ENCODE assay signal across 13 mouse cellular contexts in the genomic region with DNA sequence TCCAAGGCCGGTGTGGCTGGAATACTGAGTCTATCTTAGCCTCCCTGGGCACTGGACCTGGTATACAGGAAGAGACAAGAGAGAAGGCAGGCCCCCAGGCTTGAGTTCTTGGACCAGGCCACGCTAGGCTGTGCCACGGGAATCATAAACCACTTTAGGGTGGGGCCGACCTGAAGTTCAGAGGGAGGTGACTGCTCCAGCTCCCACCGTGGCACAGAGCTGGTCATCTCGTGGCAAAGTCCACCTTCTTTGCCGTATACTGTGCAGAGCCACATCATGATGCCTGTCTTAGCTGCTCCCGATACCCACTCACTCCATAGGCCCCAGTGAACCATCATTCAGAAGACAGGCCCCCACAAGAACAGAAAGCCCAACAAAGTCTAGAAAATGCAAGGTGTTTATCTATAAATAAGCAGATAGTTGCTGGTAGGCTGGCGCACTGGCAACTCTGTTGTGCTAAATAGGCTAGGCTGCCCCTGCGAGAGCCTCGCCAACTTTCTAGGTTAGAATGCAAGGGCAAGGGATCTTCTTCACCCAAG. TPM values are rescaled to one million over a fixed set of nuclear protein-coding genes. Genes with fewer than 3 reads are reported as not detected.
DNase-seq lines count a peak whose midpoint lies in the region; ATAC-seq lines count a peak whose summit lies in the region.
"Had no signal": no experiment of that assay in that cellular context is flagged by ENCODE, and none has a peak within 500 bp of the region (broad histone marks: within the 10 kb centered on the region; RNA-seq: fewer than 3 reads in every experiment).

No protein-coding gene starts in this region.

- H3K4me1 ChIP-seq in lung, embryonic 15.5 days, result peaks cover 14% of the 10 kb centered on the region
- H3K4me1 ChIP-seq in limb, embryonic 10.5 days, result peaks cover 24% of the 10 kb centered on the region

- no peak overlapping the region for H3K4me3 ChIP-seq in lung, embryonic 15.5 days
- H3K4me3 ChIP-seq in limb, embryonic 10.5 days, result no peak overlapping the region

- H3K9ac ChIP-seq in lung, embryonic 15.5 days, result no peak overlapping the region
- H3K9ac ChIP-seq: forebrain, postnatal 0 days had no signal

- no peak for DNase-seq in lung, postnatal 14 days
- DNase-seq in limb, embryonic 10.5 days (ENCODE audit: low spot score), result no peak
- DNase-seq in spleen, postnatal 4 days (ENCODE audit: low spot score in 2 of 2), result peak; percentile 63 to 80
- DNase-seq in frontal cortex, postnatal 10 days (ENCODE audit: low spot score in 2 of 2), result no peak
- DNase-seq in thymus, postnatal 36 days, result no peak
- DNase-seq: adrenal gland, postnatal 36 days; cerebellum, postnatal 25 days; forebrain, postnatal 0 days; midbrain, embryonic 14.5 days had no signal

- no peak overlapping the region for H3K4me2 ChIP-seq in lung, embryonic 15.5 days

- no peaks in the 10 kb centered on the region for H3K27me3 ChIP-seq in lung, embryonic 15.5 days
- H3K27me3 ChIP-seq in limb, embryonic 10.5 days (ENCODE audit: low read depth, poor library complexity, severe bottlenecking), result no peaks in the 10 kb centered on the region

- no peaks in the 10 kb centered on the region for H3K9me3 ChIP-seq in lung, embryonic 15.5 days
- no peaks in the 10 kb centered on the region for H3K9me3 ChIP-seq in limb, embryonic 10.5 days (replicated peaks)

- no peak for ATAC-seq in lung, embryonic 15.5 days (ENCODE audit: borderline replicate concordance, extremely low read depth, low FRiP score, low TSS enrichment)
- ATAC-seq in erythroblast, adult 5-6 weeks (replicated peaks; ENCODE audit: low FRiP score, poor library complexity, severe bottlenecking), result peak; percentile 24

- WGBS in lung, embryonic 15.5 days, result 79% methylated on average over 11 of the region's 11 CpGs
- WGBS in limb, embryonic 10.5 days, result 90% methylated on average over 11 of the region's 11 CpGs

- peak overlapping the region; percentile 51; the same call in 1 of the 2 replicates for H3K27ac ChIP-seq in lung, embryonic 15.5 days
- peak overlapping the region; percentile 59 for H3K27ac ChIP-seq in limb, embryonic 10.5 days

- H3K36me3 ChIP-seq in lung, embryonic 15.5 days, result peaks cover 18% of the 10 kb centered on the region
- H3K36me3 ChIP-seq in limb, embryonic 10.5 days, result peaks cover 18% of the 10 kb centered on the region

RNA-seq across cellular contexts. Expression of a gene that starts 13.3 kb away (rescaled TPM):
- 14.1 and 15.3 TPM in 2 replicates for polyA plus RNA-seq in lung, embryonic 15.5 days (2015; fragmentation: Nextera tagmentation; extraction: Ambion mirVana)
- total RNA-seq in erythroblast, adult 5-6 weeks (2015; ENCODE audit: low replicate concordance), result 72.4 and 83.0 TPM in 2 replicates
- total RNA-seq in erythroblast, adult 5-6 weeks (2017; ENCODE audit: low replicate concordance), result 147 and 218 TPM in 2 replicates
- polyA plus RNA-seq in limb, embryonic 10.5 days (2016; fragmentation: Nextera tagmentation; extraction: Ambion mirVana), result 7.1 and 8.1 TPM in 2 replicates

RNA-seq across cellular contexts. Expression of a gene that starts 15.1 kb away (rescaled TPM):
- 12.5 and 13.2 TPM in 2 replicates for polyA plus RNA-seq in lung, embryonic 15.5 days (2015; fragmentation: Nextera tagmentation; extraction: Ambion mirVana)
- total RNA-seq in erythroblast, adult 5-6 weeks (2015; ENCODE audit: low replicate concordance), result not detected in 2 replicates
- total RNA-seq in erythroblast, adult 5-6 weeks (2017; ENCODE audit: low replicate concordance), result 0.14 TPM in 1 of 2 replicates, not detected in the other
- polyA plus RNA-seq in limb, embryonic 10.5 days (2016; fragmentation: Nextera tagmentation; extraction: Ambion mirVana), result 2.1 and 2.2 TPM in 2 replicates

RNA-seq across cellular contexts. Expression of a gene that starts 21.6 kb away (rescaled TPM):
- not detected in 2 replicates for polyA plus RNA-seq in lung, embryonic 15.5 days (2015; fragmentation: Nextera tagmentation; extraction: Ambion mirVana)
- not detected in 2 replicates for total RNA-seq in erythroblast, adult 5-6 weeks (2015; ENCODE audit: low replicate concordance)
- total RNA-seq in erythroblast, adult 5-6 weeks (2017; ENCODE audit: low replicate concordance), result not detected in 2 replicates
- not detected in 2 replicates for polyA plus RNA-seq in limb, embryonic 10.5 days (2016; fragmentation: Nextera tagmentation; extraction: Ambion mirVana)
- total RNA-seq: adrenal gland, postnatal 36 days; forebrain, postnatal 0 days; hematopoietic stem cell, adult 5-6 weeks; left cerebral cortex, postnatal 14 days had no signal
- polyA plus RNA-seq: forebrain, postnatal 0 days had no signal

RNA-seq across cellular contexts. Expression of a gene that starts 22.0 kb away (rescaled TPM):
- polyA plus RNA-seq in lung, embryonic 15.5 days (2015; fragmentation: Nextera tagmentation; extraction: Ambion mirVana), result 73.9 and 76.8 TPM in 2 replicates
- total RNA-seq in erythroblast, adult 5-6 weeks (2015; ENCODE audit: low replicate concordance), result 4.0 and 6.0 TPM in 2 replicates
- 4.3 and 6.1 TPM in 2 replicates for total RNA-seq in erythroblast, adult 5-6 weeks (2017; ENCODE audit: low replicate concordance)
- polyA plus RNA-seq in limb, embryonic 10.5 days (2016; fragmentation: Nextera tagmentation; extraction: Ambion mirVana), result 89.9 and 116 TPM in 2 replicates

RNA-seq across cellular contexts. Expression of a gene that starts 29.2 kb away (rescaled TPM):
- 22.8 and 24.7 TPM in 2 replicates for polyA plus RNA-seq in lung, embryonic 15.5 days (2015; fragmentation: Nextera tagmentation; extraction: Ambion mirVana)
- 21.3 and 30.7 TPM in 2 replicates for total RNA-seq in erythroblast, adult 5-6 weeks (2015; ENCODE audit: low replicate concordance)
- 10.9 and 28.0 TPM in 2 replicates for total RNA-seq in erythroblast, adult 5-6 weeks (2017; ENCODE audit: low replicate concordance)
- polyA plus RNA-seq in limb, embryonic 10.5 days (2016; fragmentation: Nextera tagmentation; extraction: Ambion mirVana), result 42.5 and 43.7 TPM in 2 replicates

Comparison
In these comparisons a context has a peak if more than half of its experiments do, and no peak if none do; other contexts are left out.
1. DNase-seq: peak in spleen, postnatal 4 days (2 of 2); none in lung, postnatal 14 days (single experiment), limb, embryonic 10.5 days (single experiment), frontal cortex, postnatal 10 days (0 of 2) and thymus, postnatal 36 days (0 of 2).